Mouse (Mus musculus) G1E (cell line): ENCODE measurements at regions not wholly inside any gene's neighbourhood (a gene's known extent, or its start where the extent isn't known, plus 50 kb on each side); places are given as distances from the start of the nearest gene placed in this dataset.

Experiments
- CTCF ChIP-seq: IDR thresholded peaks from 2 replicates; pipeline ENCODE4 v1.5.1; 2012; ENCODE audit warnings: low read depth, low read length, inconsistent platforms, mixed read lengths
- GATA1 ChIP-seq: IDR thresholded peaks from 2 replicates; pipeline ENCODE4 v1.6.1; 2012; ENCODE audit warnings: borderline replicate concordance, low read length, inconsistent platforms, mixed read lengths
- TAL1 ChIP-seq: conservative IDR thresholded peaks from 2 replicates; pipeline ENCODE4 v1.6.1; 2012; ENCODE audit warnings: low read depth, low read length, inconsistent platforms, mixed read lengths

DNA sequence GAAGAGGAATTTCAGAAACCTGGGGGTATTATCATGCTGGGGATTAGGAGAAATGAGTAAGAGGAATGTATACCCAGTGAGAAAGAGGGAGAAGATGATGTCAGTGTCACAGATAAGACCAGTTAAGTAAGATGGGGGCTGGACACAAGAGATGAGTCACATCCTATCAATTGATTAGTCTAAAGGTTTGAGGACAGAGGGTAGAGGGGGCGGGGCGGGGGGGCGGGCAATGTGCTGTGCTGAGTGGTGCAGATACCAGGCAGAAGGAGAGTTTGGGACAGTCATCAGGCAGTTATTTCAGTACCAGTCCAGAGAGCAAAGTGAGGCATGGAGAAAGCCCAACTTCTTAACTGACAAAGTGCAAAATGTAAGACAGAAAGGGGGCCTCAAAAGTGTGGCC, 601.4 kb upstream of the Nr5a2 start:
- TF ChIP-seq GATA1 (no peak), CTCF (no peak), TAL1 (no peak)
